Mouse (Mus musculus) spleen, postnatal 14 days (tissue): ENCODE results near the gene Defb48.

Experiments used
- DNase-seq, 2 experiments: peaks; one replicate each; pipeline ENCODE4 v3.0.0; 2021 to 2022; ENCODE audit warnings: low spot score in 2 of 2

The Defb48 gene

GRCm38 (mm10) chr14:62935361-62935760 lies 48.9 kb downstream of the Defb48 start:
- no peak for DNase-seq

GRCm38 (mm10) chr14:62928101-62928541 lies 56.2 kb downstream of the Defb48 start:
- no peak for DNase-seq
